Mouse (Mus musculus) MEL (cell line): ENCODE measurements around the gene Sv2b.

Source experiments
- CTCF ChIP-seq, 3 experiments: IDR thresholded peaks in 2 of 3; conservative IDR thresholded peaks in 1 of 3; 2 replicates each; pipeline ENCODE4 v1.5.1; 2011 to 2012; ENCODE audit warnings: low read length in 3 of 3, low read depth in 2 of 3, mild to moderate bottlenecking in 2 of 3, improper control_type of control experiment in 1 of 3, inconsistent platforms in 1 of 3, mixed read lengths in 1 of 3, moderate library complexity in 1 of 3; ENCODE audit not compliant: control insufficient read depth in 1 of 3, insufficient read depth in 1 of 3, poor library complexity in 1 of 3, severe bottlenecking in 1 of 3
- EP300 ChIP-seq, 2 experiments: IDR thresholded peaks; 2 replicates each; pipeline ENCODE4 v1.6.1; 2011; ENCODE audit warnings: improper control_type of control experiment in 2 of 2, low read length in 2 of 2, low read depth in 1 of 2, mild to moderate bottlenecking in 1 of 2
- GATA1 ChIP-seq: IDR thresholded peaks from 2 replicates; pipeline ENCODE4 v1.6.1; 2011; ENCODE audit warnings: low read depth, low read length, improper control_type of control experiment
- JUND ChIP-seq: IDR thresholded peaks from 2 replicates; pipeline ENCODE4 v1.6.1; 2011; ENCODE audit warnings: low read depth, mild to moderate bottlenecking, improper control_type of control experiment, low read length
- MAX ChIP-seq: IDR thresholded peaks from 2 replicates; pipeline ENCODE4 v1.6.1; 2011; ENCODE audit warnings: low read length, improper control_type of control experiment
- MXI1 ChIP-seq: IDR thresholded peaks from 2 replicates; pipeline ENCODE4 v1.6.1; 2011; ENCODE audit warnings: mild to moderate bottlenecking, low read depth, low read length, improper control_type of control experiment
- POLR2A ChIP-seq, 2 experiments: IDR thresholded peaks; 2 replicates each; pipeline ENCODE4 v1.6.1; 2011 to 2012; ENCODE audit warnings: low read length in 2 of 2, mild to moderate bottlenecking in 2 of 2, control low read depth in 1 of 2, improper control_type of control experiment in 1 of 2, low read depth in 1 of 2, moderate library complexity in 1 of 2; ENCODE audit not compliant: control insufficient read depth in 1 of 2, insufficient read depth in 1 of 2, poor library complexity in 1 of 2
- SIN3A ChIP-seq: IDR thresholded peaks from 2 replicates; pipeline ENCODE4 v1.6.1; 2012; ENCODE audit warnings: low read length, improper control_type of control experiment, inconsistent platforms
- TCF12 ChIP-seq: IDR thresholded peaks from 2 replicates; pipeline ENCODE4 v1.6.1; 2014; ENCODE audit warnings: low read depth, mild to moderate bottlenecking, inconsistent platforms, low read length, improper control_type of control experiment, moderate library complexity
- USF2 ChIP-seq, 2 experiments: IDR thresholded peaks; 2 replicates each; pipeline ENCODE4 v1.6.1; 2011 to 2012; ENCODE audit warnings: improper control_type of control experiment in 2 of 2, low read length in 2 of 2, borderline replicate concordance in 1 of 2, inconsistent platforms in 1 of 2, low read depth in 1 of 2, mild to moderate bottlenecking in 1 of 2; ENCODE audit not compliant: insufficient read depth in 1 of 2

DNA sequence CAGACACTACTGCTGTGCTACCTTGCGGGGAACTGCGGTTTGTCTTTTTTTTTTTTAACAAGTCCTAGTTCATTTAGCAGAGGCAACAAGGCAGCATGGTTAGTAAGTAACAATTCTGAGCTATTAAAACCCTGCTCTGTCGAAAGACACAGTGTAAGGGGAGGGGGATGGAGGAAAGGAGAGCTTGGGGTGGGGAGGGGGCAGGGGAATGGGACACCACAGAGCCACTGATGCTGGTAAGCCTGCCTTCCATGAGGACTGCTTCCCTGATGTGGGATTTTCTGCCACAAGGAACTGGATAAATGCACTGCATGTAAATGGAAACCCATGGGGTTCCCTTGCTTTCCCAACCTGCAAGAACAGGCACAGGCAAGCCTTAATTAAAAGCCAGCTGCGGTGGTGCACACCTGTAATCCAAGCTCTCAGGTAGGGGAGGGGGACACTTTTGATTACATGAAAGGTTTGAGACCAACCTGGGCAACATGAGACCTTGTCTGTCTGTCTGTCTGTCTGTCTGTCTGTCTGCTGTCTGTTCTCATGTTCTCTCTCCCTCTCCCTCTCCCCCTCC is 49.3 kb upstream of the Sv2b start:
- TF ChIP-seq MAX (no peak), GATA1 (no peak), JUND (no peak), CTCF (IDR thresholded peaks at IDR 0.05 in 2 of 3, conservative IDR thresholded peaks at IDR 0.05 in 1 of 3; ENCODE audit: control insufficient read depth in 1 of 3, insufficient read depth in 1 of 3, low read depth in 2 of 3, low read length in 3 of 3, poor library complexity in 1 of 3, severe bottlenecking in 1 of 3) (no peak), SIN3A (no peak), POLR2A (IDR thresholded peaks at IDR 0.05; ENCODE audit: control insufficient read depth in 1 of 2, insufficient read depth in 1 of 2, low read depth in 1 of 2, low read length in 2 of 2, poor library complexity in 1 of 2) (no peak), MXI1 (no peak), EP300 (IDR thresholded peaks at IDR 0.05; ENCODE audit: low read depth in 1 of 2, low read length in 2 of 2) (no peak), USF2 (IDR thresholded peaks at IDR 0.05; ENCODE audit: borderline replicate concordance in 1 of 2, insufficient read depth in 1 of 2, low read depth in 1 of 2, low read length in 2 of 2) (no peak), TCF12 (no peak)
